Mouse (Mus musculus) brain, embryonic 14.5 days (tissue): ENCODE results near the gene Dpy30.

ENCODE experiments used
- CTCF ChIP-seq: fragments of 200-500 bp; IDR thresholded peaks from 2 replicates; pipeline ENCODE4 v1.5.1; 2012; ENCODE audit warnings: inconsistent platforms, mild to moderate bottlenecking, moderate library complexity, borderline replicate concordance; ENCODE audit not compliant: insufficient read depth, insufficient read length; ENCODE audit errors: extremely low read depth
- POLR2A ChIP-seq: fragments of 200-500 bp; IDR thresholded peaks from 2 replicates; pipeline ENCODE4 v1.6.1; 2012; ENCODE audit warnings: mild to moderate bottlenecking, inconsistent platforms, borderline replicate concordance; ENCODE audit not compliant: poor library complexity, insufficient read depth, insufficient read length, severe bottlenecking; ENCODE audit errors: extremely low read depth

GRCm38 (mm10) chr17:74295026-74295970 is 28.4 kb downstream of the Dpy30 start, which contains the start of gene Memo1:
- TF ChIP-seq POLR2A (peak; percentile 78), CTCF (no peak)
